ENCODE assay signal across 8 mouse cellular contexts in genomic region chr19:53903507-53904321, GRCm38 (mm10). TPM values are rescaled to one million over a fixed set of nuclear protein-coding genes. Genes with fewer than 3 reads are reported as not detected.
DNase-seq lines count a peak whose midpoint lies in the region; ATAC-seq and TF ChIP-seq lines count a peak whose summit lies in the region.

No protein-coding gene starts in this region.

- peak overlapping the region; percentile 96 for H3K9ac ChIP-seq in embryonic facial prominence, embryonic 14.5 days (ENCODE audit: low read depth, low read length)
- H3K9ac ChIP-seq in heart, embryonic 13.5 days = peak overlapping the region; percentile 96
- H3K9ac ChIP-seq in kidney, embryonic 16.5 days (replicated peaks; ENCODE audit: low read length) = peak overlapping the region; percentile 98
- H3K9ac ChIP-seq in liver, embryonic 12.5 days = peak overlapping the region; percentile 95
- H3K9ac ChIP-seq in stomach, postnatal 0 days (ENCODE audit: low read length) = peak overlapping the region; percentile 89

- no peaks in the 10 kb centered on the region for H3K27me3 ChIP-seq in embryonic facial prominence, embryonic 14.5 days (replicated peaks; ENCODE audit: control insufficient read depth, insufficient read depth, low read length)
- no peaks in the 10 kb centered on the region for H3K27me3 ChIP-seq in heart, embryonic 13.5 days (replicated peaks)
- H3K27me3 ChIP-seq in kidney, embryonic 16.5 days (ENCODE audit: insufficient read depth, low read length) = no peaks in the 10 kb centered on the region
- no peaks in the 10 kb centered on the region for H3K27me3 ChIP-seq in liver, embryonic 12.5 days (replicated peaks)
- H3K27me3 ChIP-seq in stomach, postnatal 0 days (ENCODE audit: control insufficient read depth, insufficient read depth, low read length) = no peaks in the 10 kb centered on the region

- under 1% methylated on average over 24 of the region's 83 CpGs for WGBS in embryonic facial prominence, embryonic 14.5 days
- under 1% methylated on average over 47 of the region's 83 CpGs for WGBS in heart, embryonic 13.5 days
- under 1% methylated on average over 57 of the region's 83 CpGs for WGBS in kidney, embryonic 16.5 days
- WGBS in liver, embryonic 12.5 days (ENCODE audit: insufficient replicate concordance) = 1% methylated on average over 75 of the region's 83 CpGs
- under 1% methylated on average over 65 of the region's 83 CpGs for WGBS in stomach, postnatal 0 days

- peak; percentile 66 for ATAC-seq in embryonic facial prominence, embryonic 14.5 days (ENCODE audit: low read depth)
- peak; percentile 48 for ATAC-seq in heart, embryonic 13.5 days (ENCODE audit: extremely low read depth, insufficient number of reproducible peaks, low FRiP score, low TSS enrichment)
- ATAC-seq in kidney, embryonic 16.5 days (ENCODE audit: low FRiP score, low TSS enrichment) = peak; percentile 41
- peak; percentile 61 for ATAC-seq in liver, embryonic 12.5 days
- ATAC-seq in stomach, postnatal 0 days (ENCODE audit: low FRiP score, low TSS enrichment) = peak; percentile 48

- peak overlapping the region; percentile 96 for H3K27ac ChIP-seq in embryonic facial prominence, embryonic 14.5 days (replicated peaks; ENCODE audit: low read depth, low read length)
- peak overlapping the region; percentile 91 for H3K27ac ChIP-seq in heart, embryonic 13.5 days (replicated peaks)
- H3K27ac ChIP-seq in kidney, embryonic 16.5 days (ENCODE audit: low read length) = peak overlapping the region; percentile 93
- H3K27ac ChIP-seq in liver, embryonic 12.5 days = peak overlapping the region; percentile 90
- peak overlapping the region; percentile 92 for H3K27ac ChIP-seq in stomach, postnatal 0 days (replicated peaks)

- no peak for TF ChIP-seq EP300 in stomach, postnatal 0 days (optimal IDR thresholded peaks at IDR 0.05)

- peak; percentile 67 for TF ChIP-seq CTCF in stomach, postnatal 0 days (IDR thresholded peaks at IDR 0.05; ENCODE audit: low read depth)

- peak overlapping the region; percentile 96 for H3K4me3 ChIP-seq in embryonic facial prominence, embryonic 14.5 days (ENCODE audit: low read depth, low read length)
- peak overlapping the region; percentile 99 for H3K4me3 ChIP-seq in heart, embryonic 13.5 days
- H3K4me3 ChIP-seq in kidney, embryonic 16.5 days (ENCODE audit: low read length) = peak overlapping the region; percentile 94
- peak overlapping the region; percentile 96 for H3K4me3 ChIP-seq in liver, embryonic 12.5 days
- peak overlapping the region; percentile 93 for H3K4me3 ChIP-seq in stomach, postnatal 0 days (ENCODE audit: low read depth, low read length)

- H3K36me3 ChIP-seq in embryonic facial prominence, embryonic 14.5 days (ENCODE audit: control insufficient read depth, insufficient read depth, low read length) = 0 out of 2 replicates have a peak, but pooled peaks cover 4% of the 10 kb centered on the region
- H3K36me3 ChIP-seq in heart, embryonic 13.5 days = 0 out of 2 replicates have a peak, but pooled peaks cover 3% of the 10 kb centered on the region
- no peaks in the 10 kb centered on the region for H3K36me3 ChIP-seq in kidney, embryonic 16.5 days (ENCODE audit: insufficient read depth, low read length)
- no peaks in the 10 kb centered on the region for H3K36me3 ChIP-seq in liver, embryonic 12.5 days
- H3K36me3 ChIP-seq in stomach, postnatal 0 days (ENCODE audit: control insufficient read depth, insufficient read depth, low read length) = no peaks in the 10 kb centered on the region

- DNase-seq in CD4-positive helper T cell, adult 2 months (ENCODE audit: low read depth, low spot score) = peak; percentile 79
- peak; percentile 49 for DNase-seq in adrenal gland, postnatal 25 days
- peak; percentile 86 for DNase-seq in embryonic facial prominence, embryonic 14.5 days (ENCODE audit: low spot score)
- peak; percentile 81 for DNase-seq in naive thymus-derived CD4-positive, alpha-beta T cell, adult 2 months (ENCODE audit: low read depth)
- DNase-seq in stomach, postnatal 0 days (ENCODE audit: low spot score) = peak; percentile 57

- H3K4me2 ChIP-seq in embryonic facial prominence, embryonic 14.5 days (ENCODE audit: low read depth, low read length) = peak overlapping the region; percentile 71
- H3K4me2 ChIP-seq in heart, embryonic 13.5 days = peak overlapping the region; percentile 86
- H3K4me2 ChIP-seq in kidney, embryonic 16.5 days (replicated peaks; ENCODE audit: low read depth, low read length) = peak overlapping the region; percentile 68
- H3K4me2 ChIP-seq in liver, embryonic 12.5 days = peak overlapping the region; percentile 97
- H3K4me2 ChIP-seq in stomach, postnatal 0 days (replicated peaks; ENCODE audit: low read depth) = peak overlapping the region; percentile 58

- H3K9me3 ChIP-seq in embryonic facial prominence, embryonic 14.5 days (ENCODE audit: control insufficient read depth, low read length) = no peaks in the 10 kb centered on the region
- H3K9me3 ChIP-seq in heart, embryonic 13.5 days = no peaks in the 10 kb centered on the region
- H3K9me3 ChIP-seq in kidney, embryonic 16.5 days (ENCODE audit: low read length) = no peaks in the 10 kb centered on the region
- H3K9me3 ChIP-seq in liver, embryonic 12.5 days (replicated peaks) = no peaks in the 10 kb centered on the region
- no peaks in the 10 kb centered on the region for H3K9me3 ChIP-seq in stomach, postnatal 0 days (ENCODE audit: control insufficient read depth, low read length)

- H3K4me1 ChIP-seq in embryonic facial prominence, embryonic 14.5 days (ENCODE audit: control insufficient read depth, insufficient read depth, low read length) = peaks cover 33% of the 10 kb centered on the region
- H3K4me1 ChIP-seq in heart, embryonic 13.5 days = peaks cover 36% of the 10 kb centered on the region
- H3K4me1 ChIP-seq in kidney, embryonic 16.5 days (ENCODE audit: insufficient read depth, low read length) = peaks cover 25% of the 10 kb centered on the region
- H3K4me1 ChIP-seq in liver, embryonic 12.5 days = peaks cover 46% of the 10 kb centered on the region
- H3K4me1 ChIP-seq in stomach, postnatal 0 days (replicated peaks; ENCODE audit: control insufficient read depth, insufficient read depth) = peaks cover 2% of the 10 kb centered on the region; the same call in 1 of the 2 replicates

RNA-seq across cellular contexts. Expression of gene Pdcd4, which starts 11.7 kb away (rescaled TPM):
- 112 and 144 TPM in 2 replicates for total RNA-seq in adrenal gland, postnatal 25 days (2021)
- polyA plus RNA-seq in embryonic facial prominence, embryonic 14.5 days (2014; fragmentation: Nextera tagmentation; extraction: Ambion mirVana) = 80.5 and 87.2 TPM in 2 replicates
- polyA plus RNA-seq in heart, embryonic 13.5 days (2015; fragmentation: Nextera tagmentation; extraction: Ambion mirVana) = 34.4 and 34.6 TPM in 2 replicates
- 106 and 122 TPM in 2 replicates for polyA plus RNA-seq in kidney, embryonic 16.5 days (2015; fragmentation: Nextera tagmentation; extraction: Ambion mirVana)
- polyA plus RNA-seq in liver, embryonic 12.5 days (2016; fragmentation: Nextera tagmentation; extraction: Ambion mirVana) = 24.2 and 24.4 TPM in 2 replicates
- polyA plus RNA-seq in stomach, postnatal 0 days (2015; fragmentation: Nextera tagmentation; extraction: Ambion mirVana) = 204 and 217 TPM in 2 replicates

RNA-seq across cellular contexts. Expression of gene Shoc2, which starts 40.4 kb away (rescaled TPM):
- 48.5 and 53.0 TPM in 2 replicates for total RNA-seq in adrenal gland, postnatal 25 days (2021)
- polyA plus RNA-seq in embryonic facial prominence, embryonic 14.5 days (2014; fragmentation: Nextera tagmentation; extraction: Ambion mirVana) = 48.1 and 50.5 TPM in 2 replicates
- 30.9 and 34.1 TPM in 2 replicates for polyA plus RNA-seq in heart, embryonic 13.5 days (2015; fragmentation: Nextera tagmentation; extraction: Ambion mirVana)
- 43.1 and 48.9 TPM in 2 replicates for polyA plus RNA-seq in kidney, embryonic 16.5 days (2015; fragmentation: Nextera tagmentation; extraction: Ambion mirVana)
- polyA plus RNA-seq in liver, embryonic 12.5 days (2016; fragmentation: Nextera tagmentation; extraction: Ambion mirVana) = 26.4 and 27.1 TPM in 2 replicates
- polyA plus RNA-seq in stomach, postnatal 0 days (2015; fragmentation: Nextera tagmentation; extraction: Ambion mirVana) = 31.7 and 33.9 TPM in 2 replicates

RNA-seq across cellular contexts. Expression of gene Bbip1, which starts 40.7 kb away (rescaled TPM):
- 29.3 and 30.2 TPM in 2 replicates for total RNA-seq in adrenal gland, postnatal 25 days (2021)
- polyA plus RNA-seq in embryonic facial prominence, embryonic 14.5 days (2014; fragmentation: Nextera tagmentation; extraction: Ambion mirVana) = 90.6 and 93.6 TPM in 2 replicates
- 47.6 and 54.1 TPM in 2 replicates for polyA plus RNA-seq in heart, embryonic 13.5 days (2015; fragmentation: Nextera tagmentation; extraction: Ambion mirVana)
- 64.5 and 76.3 TPM in 2 replicates for polyA plus RNA-seq in kidney, embryonic 16.5 days (2015; fragmentation: Nextera tagmentation; extraction: Ambion mirVana)
- polyA plus RNA-seq in liver, embryonic 12.5 days (2016; fragmentation: Nextera tagmentation; extraction: Ambion mirVana) = 64.0 and 65.8 TPM in 2 replicates
- 48.7 and 52.8 TPM in 2 replicates for polyA plus RNA-seq in stomach, postnatal 0 days (2015; fragmentation: Nextera tagmentation; extraction: Ambion mirVana)

Comparison
In these comparisons a context has a peak if more than half of its experiments do, and no peak if none do; other contexts are left out.
1. Peak in every context shown above with its lines: DNase-seq, ATAC-seq, H3K4me3 ChIP-seq and H3K27ac ChIP-seq.